Mouse (Mus musculus): ENCODE results near the gene Chga.

The Chga gene

GRCm38 (mm10) chr12:102581579-102582196, 26.9 kb downstream of the Chga start:
- H3K27me3 ChIP-seq (ENCODE audit: insufficient read depth, low read length): no peaks in the 10 kb centered on the region
- no peak overlapping the region for H3K4me3 ChIP-seq (replicated peaks; ENCODE audit: low read length)
- H3K4me1 ChIP-seq (replicated peaks; ENCODE audit: low read depth, low read length): peaks cover 56% of the 10 kb centered on the region
- no peak for TF ChIP-seq POU5F1 (IDR thresholded peaks at IDR 0.05; ENCODE audit: borderline replicate concordance, low read length)
- no peak for TF ChIP-seq CTCF (conservative IDR thresholded peaks at IDR 0.05; ENCODE audit: low read length)
- TF ChIP-seq NANOG (IDR thresholded peaks at IDR 0.05; ENCODE audit: borderline replicate concordance, low read length): no peak
- peaks cover 99% of the 10 kb centered on the region for H3K36me3 ChIP-seq (ENCODE audit: insufficient read depth, low read length)
- no peaks in the 10 kb centered on the region for H3K9me3 ChIP-seq (ENCODE audit: low read length)

- Histone ChIP-seq H3K27me3 (ENCODE audit: insufficient read depth, low read length) (no peaks in the 10 kb centered on the region), H3K4me1 (replicated peaks; ENCODE audit: low read depth, low read length) (peaks cover 56% of the 10 kb centered on the region), H3K9me3 (ENCODE audit: low read length) (no peaks in the 10 kb centered on the region), H3K36me3 (ENCODE audit: insufficient read depth, low read length) (peaks cover 99% of the 10 kb centered on the region), H3K4me3 (replicated peaks; ENCODE audit: low read length) (no peak overlapping the region)
- TF ChIP-seq CTCF (conservative IDR thresholded peaks at IDR 0.05; ENCODE audit: low read length) (no peak), NANOG (IDR thresholded peaks at IDR 0.05; ENCODE audit: borderline replicate concordance, low read length) (no peak), POU5F1 (IDR thresholded peaks at IDR 0.05; ENCODE audit: borderline replicate concordance, low read length) (no peak)
These were observed 27.7 kb downstream of the Chga start for GRCm38 (mm10) chr12:102582441-102582840.

DNA sequence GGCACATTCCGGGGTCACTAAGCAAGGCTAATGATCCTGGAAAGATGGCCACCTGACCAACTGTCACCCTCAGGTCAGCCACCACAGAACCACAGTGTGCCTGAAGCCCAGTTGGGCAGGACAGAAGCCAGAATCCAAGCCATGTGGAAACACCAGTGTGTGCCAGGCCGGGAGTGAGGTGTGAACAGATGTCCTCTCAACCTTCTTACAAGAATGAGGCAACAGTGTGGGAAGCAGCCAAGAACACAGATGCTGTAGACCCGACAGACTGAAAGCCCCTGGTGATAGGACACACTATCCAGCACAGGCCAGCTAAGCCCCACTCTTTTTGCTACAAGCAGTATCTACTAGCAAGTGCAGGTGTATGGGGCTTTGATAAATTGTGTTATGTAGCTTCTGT, 30.6 kb downstream of the Chga start:
- peaks cover 97% of the 10 kb centered on the region for H3K36me3 ChIP-seq (ENCODE audit: insufficient read depth, low read length)

DNA sequence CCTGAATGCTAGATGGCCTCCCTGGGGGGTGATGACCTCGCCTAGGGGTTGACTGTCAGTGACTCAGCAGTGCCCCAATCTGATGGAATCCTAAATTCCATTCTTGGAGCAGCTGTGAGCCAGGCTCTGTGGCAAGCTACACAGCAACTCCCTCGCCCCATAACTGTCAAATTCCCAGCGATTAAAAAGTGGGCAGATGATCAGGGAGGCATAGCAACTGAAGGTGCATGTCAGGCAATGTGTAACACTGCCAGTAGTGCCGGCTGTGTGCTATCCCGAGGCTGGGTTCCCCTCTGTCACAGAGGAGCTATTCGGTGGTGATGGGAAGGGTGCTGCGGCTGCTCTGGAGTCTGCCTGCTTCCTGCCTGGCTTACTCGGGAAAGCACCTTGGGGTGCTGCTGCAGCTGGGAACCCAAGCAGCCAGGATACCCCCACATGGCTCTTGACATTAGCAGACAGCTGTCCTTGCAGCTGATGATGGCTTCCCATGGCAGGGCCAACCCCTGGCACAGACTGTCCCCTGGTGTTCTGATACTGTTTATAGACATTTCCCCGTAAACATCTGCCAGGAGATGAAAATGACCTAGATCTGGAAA, 31.6 kb downstream of the Chga start:
- H3K9me3 ChIP-seq (ENCODE audit: low read length): no peaks in the 10 kb centered on the region
- TF ChIP-seq NANOG (IDR thresholded peaks at IDR 0.05; ENCODE audit: borderline replicate concordance, low read length) (no peak), CTCF (conservative IDR thresholded peaks at IDR 0.05; ENCODE audit: low read length) (no peak), POU5F1 (IDR thresholded peaks at IDR 0.05; ENCODE audit: borderline replicate concordance, low read length) (no peak)
- H3K36me3 ChIP-seq (ENCODE audit: insufficient read depth, low read length): peaks cover 92% of the 10 kb centered on the region
- no peak overlapping the region for H3K4me3 ChIP-seq (replicated peaks; ENCODE audit: low read length)
- no peaks in the 10 kb centered on the region for H3K27me3 ChIP-seq (ENCODE audit: insufficient read depth, low read length)
- peaks cover 46% of the 10 kb centered on the region for H3K4me1 ChIP-seq (replicated peaks; ENCODE audit: low read depth, low read length)

More for the DNA sequence above, 30.6 kb downstream of the Chga start:
- H3K27me3 ChIP-seq (ENCODE audit: insufficient read depth, low read length): no peaks in the 10 kb centered on the region
- H3K4me3 ChIP-seq (replicated peaks; ENCODE audit: low read length): no peak overlapping the region
- peaks cover 47% of the 10 kb centered on the region for H3K4me1 ChIP-seq (replicated peaks; ENCODE audit: low read depth, low read length)
- TF ChIP-seq NANOG (IDR thresholded peaks at IDR 0.05; ENCODE audit: borderline replicate concordance, low read length) (no peak), POU5F1 (IDR thresholded peaks at IDR 0.05; ENCODE audit: borderline replicate concordance, low read length) (no peak)
- no peaks in the 10 kb centered on the region for H3K9me3 ChIP-seq (ENCODE audit: low read length)

DNA sequence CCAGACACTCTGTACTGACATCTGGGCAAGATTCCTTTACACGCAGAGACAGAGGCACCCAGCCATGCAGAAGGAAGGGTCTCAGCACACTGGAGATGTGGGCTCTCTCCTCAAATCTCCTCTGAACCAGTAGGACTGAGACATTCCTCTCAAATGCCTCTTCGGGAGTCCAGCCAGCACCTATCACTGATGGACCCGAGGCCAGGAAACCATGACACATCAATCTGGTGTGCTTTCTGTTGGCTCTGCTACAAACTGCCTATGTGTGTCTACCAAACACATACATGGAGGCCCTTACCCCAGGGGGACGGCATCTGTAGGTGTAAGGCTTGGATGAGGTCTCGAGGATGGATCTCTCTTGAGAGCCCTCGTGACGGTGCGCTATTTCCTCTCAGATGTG, 32.3 kb downstream of the Chga start:
- Histone ChIP-seq H3K9me3 (ENCODE audit: low read length) (no peaks in the 10 kb centered on the region), H3K4me3 (replicated peaks; ENCODE audit: low read length) (no peak overlapping the region), H3K36me3 (ENCODE audit: insufficient read depth, low read length) (peaks cover 91% of the 10 kb centered on the region), H3K4me1 (replicated peaks; ENCODE audit: low read depth, low read length) (peaks cover 39% of the 10 kb centered on the region), H3K27me3 (ENCODE audit: insufficient read depth, low read length) (no peaks in the 10 kb centered on the region)
- TF ChIP-seq CTCF (conservative IDR thresholded peaks at IDR 0.05; ENCODE audit: low read length) (no peak), POU5F1 (IDR thresholded peaks at IDR 0.05; ENCODE audit: borderline replicate concordance, low read length) (no peak), NANOG (IDR thresholded peaks at IDR 0.05; ENCODE audit: borderline replicate concordance, low read length) (no peak)

DNA sequence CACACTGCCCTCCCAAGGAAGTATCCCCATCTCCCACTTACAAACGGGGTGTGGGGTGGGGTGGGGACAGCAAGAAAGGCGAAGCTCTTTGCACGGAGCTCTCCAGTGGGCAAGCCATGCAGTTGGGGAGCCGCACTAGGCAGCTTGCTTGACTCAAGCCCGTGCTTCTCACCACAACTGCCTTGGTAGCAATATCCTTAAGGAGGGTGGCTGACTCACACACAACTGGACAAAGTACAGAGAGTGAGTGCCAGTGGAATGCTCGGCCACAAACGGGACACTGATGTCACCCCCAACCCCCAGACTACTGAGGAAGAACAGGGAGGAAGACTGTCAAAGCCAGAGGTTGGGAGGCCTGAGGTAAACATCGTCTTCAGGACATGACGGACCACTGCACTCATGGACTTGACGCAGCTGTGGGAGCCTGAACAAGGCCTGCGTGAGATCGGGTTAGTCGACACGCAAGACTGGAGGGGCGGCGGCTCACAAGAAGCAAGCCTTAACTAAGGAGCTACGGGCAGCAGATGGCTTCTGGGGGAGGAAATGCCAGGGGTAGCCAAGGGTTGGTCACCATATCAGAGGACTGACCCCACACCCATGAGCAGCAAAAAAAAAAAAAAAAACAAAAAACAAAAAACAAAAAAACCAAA, 36.1 kb downstream of the Chga start:
- Histone ChIP-seq H3K9me3 (ENCODE audit: low read length) (no peaks in the 10 kb centered on the region), H3K4me3 (replicated peaks; ENCODE audit: low read length) (no peak overlapping the region; the same call in 1 of the 2 replicates), H3K27me3 (ENCODE audit: insufficient read depth, low read length) (no peaks in the 10 kb centered on the region), H3K36me3 (ENCODE audit: insufficient read depth, low read length) (peaks cover 82% of the 10 kb centered on the region), H3K4me1 (replicated peaks; ENCODE audit: low read depth, low read length) (peaks cover 49% of the 10 kb centered on the region)
- TF ChIP-seq NANOG (IDR thresholded peaks at IDR 0.05; ENCODE audit: borderline replicate concordance, low read length): no peak
- no peak for TF ChIP-seq CTCF (conservative IDR thresholded peaks at IDR 0.05; ENCODE audit: low read length)
- TF ChIP-seq POU5F1 (IDR thresholded peaks at IDR 0.05; ENCODE audit: borderline replicate concordance, low read length): no peak

DNA sequence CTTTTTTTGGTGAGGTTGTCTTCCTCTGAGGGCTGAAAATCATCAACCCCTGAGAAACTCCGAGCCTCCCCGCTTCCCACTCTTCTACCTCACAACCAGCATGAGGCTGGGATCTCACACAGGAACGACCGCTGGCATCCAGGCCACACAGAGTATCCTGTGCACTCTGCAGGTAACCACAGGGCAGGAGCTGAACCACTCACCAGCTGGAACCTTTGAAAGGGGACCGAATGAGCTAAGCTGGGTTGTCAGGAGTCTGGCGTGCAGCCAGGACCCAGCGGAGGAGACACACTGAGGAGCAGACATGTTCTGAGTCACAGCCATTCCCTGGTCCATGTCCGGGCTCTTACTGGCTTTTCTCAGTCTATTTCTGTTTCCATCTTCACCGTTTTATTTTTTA, 38.9 kb downstream of the Chga start:
- no peak for TF ChIP-seq CTCF (conservative IDR thresholded peaks at IDR 0.05; ENCODE audit: low read length)
- peaks cover 76% of the 10 kb centered on the region for H3K36me3 ChIP-seq (ENCODE audit: insufficient read depth, low read length)
- peaks cover 5% of the 10 kb centered on the region for H3K9me3 ChIP-seq (ENCODE audit: low read length)
- no peaks in the 10 kb centered on the region for H3K27me3 ChIP-seq (ENCODE audit: insufficient read depth, low read length)
- H3K4me3 ChIP-seq (replicated peaks; ENCODE audit: low read length): no peak overlapping the region
- H3K4me1 ChIP-seq (replicated peaks; ENCODE audit: low read depth, low read length): peaks cover 68% of the 10 kb centered on the region

- peaks cover 6% of the 10 kb centered on the region for H3K9me3 ChIP-seq (ENCODE audit: low read length)
- no peak overlapping the region for H3K4me3 ChIP-seq (replicated peaks; ENCODE audit: low read length)
These were observed 39.9 kb downstream of the Chga start for GRCm38 (mm10) chr12:102594627-102595026.

More at GRCm38 (mm10) chr12:102594627-102595026, 39.9 kb downstream of the Chga start:
- peaks cover 74% of the 10 kb centered on the region for H3K4me1 ChIP-seq (replicated peaks; ENCODE audit: low read depth, low read length)
- no peaks in the 10 kb centered on the region for H3K27me3 ChIP-seq (ENCODE audit: insufficient read depth, low read length)
- peaks cover 77% of the 10 kb centered on the region for H3K36me3 ChIP-seq (ENCODE audit: insufficient read depth, low read length)
- TF ChIP-seq CTCF (conservative IDR thresholded peaks at IDR 0.05; ENCODE audit: low read length) (no peak), POU5F1 (IDR thresholded peaks at IDR 0.05; ENCODE audit: borderline replicate concordance, low read length) (no peak), NANOG (IDR thresholded peaks at IDR 0.05; ENCODE audit: borderline replicate concordance, low read length) (no peak)

Data from E14TG2a.4 (cell line).